Comparison of ENCODE assay signal across 13 mouse cellular contexts in the genomic region with DNA sequence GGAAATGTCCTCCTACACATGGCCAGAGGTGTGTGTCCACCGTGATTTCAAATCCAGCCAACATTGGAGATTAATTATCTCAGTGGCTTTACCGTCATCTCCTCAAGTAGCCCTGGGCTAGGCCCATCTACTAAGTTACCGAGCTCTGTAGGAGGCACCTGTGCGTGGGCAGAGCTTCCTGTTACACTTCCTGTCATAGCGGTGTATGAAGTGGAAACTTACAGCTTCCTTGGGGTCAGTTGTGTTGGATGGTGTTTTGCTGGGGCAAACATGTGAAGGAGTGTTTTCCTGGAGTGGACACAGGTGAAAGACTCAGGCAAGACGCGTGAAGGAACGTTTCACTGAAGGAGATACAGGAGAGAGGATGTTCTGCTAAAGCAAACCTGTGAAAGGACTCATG. TPM values are rescaled to one million over a fixed set of nuclear protein-coding genes. Genes with fewer than 3 reads are reported as not detected.
DNase-seq lines count a peak whose midpoint lies in the region; ATAC-seq and TF ChIP-seq lines count a peak whose summit lies in the region.
"Had no signal": no experiment of that assay in that cellular context is flagged by ENCODE, and none has a peak within 500 bp of the region (broad histone marks: within the 10 kb centered on the region; RNA-seq: fewer than 3 reads in every experiment).

No protein-coding gene starts in this region.

- no peaks in the 10 kb centered on the region for H3K4me1 ChIP-seq in liver, adult 2 months (ENCODE audit: control insufficient read depth, insufficient read depth, low read length)
- no peaks in the 10 kb centered on the region for H3K4me1 ChIP-seq in liver, embryonic 11.5 days (replicated peaks; ENCODE audit: control insufficient read depth, insufficient read depth, low read length)
- peaks cover 63% of the 10 kb centered on the region for H3K4me1 ChIP-seq in olfactory bulb, adult 2 months (ENCODE audit: control insufficient read depth, insufficient read depth, low read length)
- H3K4me1 ChIP-seq: liver, embryonic 13.5 days had no signal

- no peak overlapping the region for H3K4me2 ChIP-seq in liver, embryonic 11.5 days
- H3K4me2 ChIP-seq: liver, embryonic 13.5 days; neural tube, embryonic 12.5 days had no signal

- intact Hi-C loops in left cerebral cortex, postnatal 36 days (cut with DNase I) = no loop called here

- H3K27me3 ChIP-seq in liver, adult 2 months (ENCODE audit: control insufficient read depth, insufficient read depth, low read length) = no peaks in the 10 kb centered on the region
- no peaks in the 10 kb centered on the region for H3K27me3 ChIP-seq in liver, embryonic 11.5 days (replicated peaks; ENCODE audit: control insufficient read depth, insufficient read depth, low read length)
- H3K27me3 ChIP-seq: liver, embryonic 13.5 days; neural tube, embryonic 12.5 days had no signal

- H3K79me2 ChIP-seq in liver, adult 2 months (ENCODE audit: control insufficient read depth, insufficient read depth, low read length) = no peaks in the 10 kb centered on the region

- no peak overlapping the region for H3K9ac ChIP-seq in liver, adult 2 months (ENCODE audit: low read depth, low read length)
- no peak overlapping the region for H3K9ac ChIP-seq in liver, embryonic 11.5 days (ENCODE audit: low read depth, low read length)
- H3K9ac ChIP-seq: liver, embryonic 13.5 days; neural tube, embryonic 12.5 days had no signal

- no peak overlapping the region for H3K4me3 ChIP-seq in liver, adult 2 months (ENCODE audit: insufficient read depth, low read depth, low read length)
- H3K4me3 ChIP-seq in liver, embryonic 11.5 days (ENCODE audit: low read depth, low read length) = no peak overlapping the region
- H3K4me3 ChIP-seq in olfactory bulb, adult 2 months (ENCODE audit: insufficient read depth, low read depth, low read length) = no peak overlapping the region
- H3K4me3 ChIP-seq: liver, embryonic 13.5 days; neural tube, embryonic 12.5 days had no signal

- no peak for DNase-seq in liver, adult 2 months (ENCODE audit: extremely low read depth, low read depth, low spot score)
- no peak for DNase-seq in liver, embryonic 11.5 days (ENCODE audit: low spot score)
- peak; percentile 71 to 78 for DNase-seq in thymus, postnatal 36 days
- no peak for DNase-seq in left cerebral cortex, postnatal 36 days (ENCODE audit: low spot score in 2 of 2)
- DNase-seq: embryo, embryonic 11 days; layer of hippocampus, postnatal 36 days; liver, embryonic 13.5 days; right cerebral cortex, postnatal 14 days had no signal

- peak overlapping the region; percentile 78 for H3K27ac ChIP-seq in liver, adult 2 months (replicated peaks; ENCODE audit: insufficient read depth, low read depth, low read length)
- no peak overlapping the region for H3K27ac ChIP-seq in liver, embryonic 11.5 days (ENCODE audit: low read depth, low read length)
- H3K27ac ChIP-seq in olfactory bulb, adult 2 months (ENCODE audit: insufficient read depth, low read depth, low read length) = peak overlapping the region; percentile 74
- H3K27ac ChIP-seq: kidney, postnatal 0 days; liver, embryonic 13.5 days; neural tube, embryonic 12.5 days had no signal

- no peaks in the 10 kb centered on the region for H3K9me3 ChIP-seq in liver, embryonic 11.5 days (ENCODE audit: control insufficient read depth, low read length)
- H3K9me3 ChIP-seq: liver, embryonic 13.5 days; neural tube, embryonic 12.5 days had no signal

- no peak for TF ChIP-seq POLR2A in liver, adult 2 months (IDR thresholded peaks at IDR 0.05; ENCODE audit: extremely low read depth, insufficient read depth, low read length)
- no peak for TF ChIP-seq POLR2A in olfactory bulb, adult 2 months (IDR thresholded peaks at IDR 0.05; ENCODE audit: insufficient read depth, low read depth, low read length)

- no peak for ATAC-seq in liver, embryonic 11.5 days (replicated peaks; ENCODE audit: low FRiP score)
- peak; percentile 83 for ATAC-seq in activated CD4-positive, CD25-positive, alpha-beta regulatory T cell, adult 4 months
- no peak for ATAC-seq in frontal cortex, adult (ENCODE audit: low TSS enrichment)

- WGBS in liver, adult 2 months = 82% methylated on average over 8 of the region's 8 CpGs
- WGBS in liver, embryonic 11.5 days = 70% methylated on average over 8 of the region's 8 CpGs
- 87% methylated on average over 8 of the region's 8 CpGs for WGBS in olfactory bulb, adult 2 months

- no peak for TF ChIP-seq CTCF in liver, adult 2 months (IDR thresholded peaks at IDR 0.05; ENCODE audit: low read depth, low read length)
- TF ChIP-seq CTCF in olfactory bulb, adult 2 months (IDR thresholded peaks at IDR 0.05; ENCODE audit: insufficient read depth, low read depth, low read length) = no peak

- no peaks in the 10 kb centered on the region for H3K36me3 ChIP-seq in liver, adult 2 months (ENCODE audit: control insufficient read depth, insufficient read depth, low read length)
- no peaks in the 10 kb centered on the region for H3K36me3 ChIP-seq in liver, embryonic 11.5 days (ENCODE audit: control insufficient read depth, insufficient read depth, low read length)
- H3K36me3 ChIP-seq: liver, embryonic 13.5 days; neural tube, embryonic 12.5 days had no signal

RNA-seq across cellular contexts. Expression of a gene that starts 32.6 kb away (rescaled TPM):
- total RNA-seq in liver, adult 2 months (2014; rRNA removed) = 0.09 and 0.74 TPM in 2 replicates
- 0.15 and 0.22 TPM in 2 replicates for polyA plus RNA-seq in liver, adult 2 months (2012; rRNA removed)
- 27.9 and 28.1 TPM in 2 replicates for polyA plus RNA-seq in liver, embryonic 11.5 days (2014; fragmentation: Nextera tagmentation; extraction: Ambion mirVana)
- under 1 TPM; 0.77 to 0.96 TPM for polyA plus RNA-seq in activated CD4-positive, CD25-positive, alpha-beta regulatory T cell, adult 4 months (2017; shearing (Covaris generic))
- not detected in 2 replicates for polyA plus RNA-seq in olfactory bulb, adult 2 months (2012; ENCODE audit: insufficient read depth, insufficient read length, low replicate concordance, missing spikeins)
- 1 to 10 TPM; 1.6 to 2.2 TPM for total RNA-seq in left cerebral cortex, postnatal 36 days (2021)

RNA-seq across cellular contexts. Expression of a gene that starts 59.3 kb away (rescaled TPM):
- 5.9 and 6.5 TPM in 2 replicates for total RNA-seq in liver, adult 2 months (2014; rRNA removed)
- polyA plus RNA-seq in liver, adult 2 months (2012; rRNA removed) = 5.2 and 8.2 TPM in 2 replicates
- polyA plus RNA-seq in liver, embryonic 11.5 days (2014; fragmentation: Nextera tagmentation; extraction: Ambion mirVana) = 11.6 and 13.0 TPM in 2 replicates
- 10 to 100 TPM; 10.0 to 12.4 TPM for polyA plus RNA-seq in activated CD4-positive, CD25-positive, alpha-beta regulatory T cell, adult 4 months (2017; shearing (Covaris generic))
- polyA plus RNA-seq in olfactory bulb, adult 2 months (2012; ENCODE audit: insufficient read depth, insufficient read length, low replicate concordance, missing spikeins) = not detected in 2 replicates
- 10 to 100 TPM; 15.7 to 17.4 TPM for total RNA-seq in left cerebral cortex, postnatal 36 days (2021)

Comparison
In these comparisons a context has a peak if more than half of its experiments do, and no peak if none do; other contexts are left out.
1. RNA of a gene that starts 32.6 kb away (polyA plus RNA-seq): 27.9 to 28.1 TPM in liver, embryonic 11.5 days; 0.77 to 0.96 TPM in activated CD4-positive, CD25-positive, alpha-beta regulatory T cell, adult 4 months, 0.15 to 0.22 TPM in liver, adult 2 months and not detected in olfactory bulb, adult 2 months; every median in the first group is over 10 times any median in the second.
2. DNase-seq: peak in thymus, postnatal 36 days (2 of 2); none in liver, adult 2 months (single experiment), liver, embryonic 11.5 days (single experiment) and left cerebral cortex, postnatal 36 days (0 of 2).